Mouse (Mus musculus): Measurements from ENCODE around the gene Gm38394. TPM values are rescaled to one million over a fixed set of nuclear protein-coding genes. Genes with fewer than 3 reads are reported as not detected.

Gm38394 gene
- polyA plus RNA-seq (2014; fragmentation: Illumina TruSeq; extraction: RNeasy Lipid Tissue Mini Kit (QIAGEN cat#74804); ENCODE audit: low read depth, low replicate concordance) = 3.4 TPM

DNA sequence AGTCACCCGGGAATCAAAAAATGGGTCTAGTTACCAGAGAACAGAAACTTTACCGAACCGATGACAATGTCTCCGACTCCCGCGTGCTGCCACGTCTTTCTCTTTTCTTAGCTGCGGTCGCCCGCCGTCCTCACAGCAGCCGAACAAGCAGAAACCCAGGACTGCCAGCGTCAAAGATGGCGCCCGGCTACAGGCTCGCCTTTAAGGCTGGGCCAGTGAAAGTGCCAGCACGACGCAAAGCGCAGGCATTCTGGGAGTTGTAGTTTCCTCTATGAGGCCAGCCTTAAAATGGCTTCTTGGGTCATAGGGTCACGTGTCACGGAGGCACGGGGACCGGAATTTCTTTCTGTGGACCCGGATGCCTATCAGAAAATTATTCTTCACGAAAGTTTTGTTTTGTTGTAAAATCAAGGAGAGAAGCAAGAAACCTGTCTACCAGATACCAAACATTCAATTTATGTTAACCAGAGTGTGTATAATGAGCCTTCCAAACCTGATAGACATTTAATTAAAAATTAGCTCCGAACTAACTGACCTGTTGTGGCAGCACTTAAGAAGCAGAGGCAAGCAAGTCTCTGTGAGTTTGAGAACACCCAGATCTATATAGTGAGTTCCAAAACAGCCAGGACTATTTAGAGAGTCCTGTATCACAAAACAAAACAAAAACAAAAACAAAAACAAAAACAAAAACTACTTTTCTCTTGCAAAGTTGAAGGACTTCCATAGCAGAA is at the start of gene Gm38394:
TSS of gene Gm38394 (minus strand) at position 116 of the 731 bp plus-strand sequence.

DNA sequence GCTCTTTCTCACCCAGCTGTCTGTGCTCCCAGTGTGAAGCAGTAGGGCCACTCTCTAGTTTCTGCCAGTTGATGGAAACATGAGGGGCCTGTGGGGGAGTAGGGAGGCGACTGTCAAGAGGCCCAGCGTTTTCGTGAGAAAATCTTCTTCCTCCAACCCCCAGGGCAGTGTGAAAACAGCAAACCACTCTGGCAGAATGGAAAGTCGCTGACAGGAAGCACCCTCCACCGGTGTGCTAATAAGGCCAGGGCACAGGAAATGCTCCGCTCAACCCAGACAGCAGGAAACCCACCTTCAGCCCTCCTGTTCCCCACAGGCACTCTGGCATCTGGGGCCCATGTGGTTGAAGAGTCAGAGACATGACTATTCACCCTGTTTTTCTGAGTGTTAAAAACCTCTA is 28.8 kb upstream of the Gm38394 start, which contains the start of gene Lax1:
TSS of gene Lax1 (minus strand) at position 212 of the 400 bp plus-strand sequence.

DNA sequence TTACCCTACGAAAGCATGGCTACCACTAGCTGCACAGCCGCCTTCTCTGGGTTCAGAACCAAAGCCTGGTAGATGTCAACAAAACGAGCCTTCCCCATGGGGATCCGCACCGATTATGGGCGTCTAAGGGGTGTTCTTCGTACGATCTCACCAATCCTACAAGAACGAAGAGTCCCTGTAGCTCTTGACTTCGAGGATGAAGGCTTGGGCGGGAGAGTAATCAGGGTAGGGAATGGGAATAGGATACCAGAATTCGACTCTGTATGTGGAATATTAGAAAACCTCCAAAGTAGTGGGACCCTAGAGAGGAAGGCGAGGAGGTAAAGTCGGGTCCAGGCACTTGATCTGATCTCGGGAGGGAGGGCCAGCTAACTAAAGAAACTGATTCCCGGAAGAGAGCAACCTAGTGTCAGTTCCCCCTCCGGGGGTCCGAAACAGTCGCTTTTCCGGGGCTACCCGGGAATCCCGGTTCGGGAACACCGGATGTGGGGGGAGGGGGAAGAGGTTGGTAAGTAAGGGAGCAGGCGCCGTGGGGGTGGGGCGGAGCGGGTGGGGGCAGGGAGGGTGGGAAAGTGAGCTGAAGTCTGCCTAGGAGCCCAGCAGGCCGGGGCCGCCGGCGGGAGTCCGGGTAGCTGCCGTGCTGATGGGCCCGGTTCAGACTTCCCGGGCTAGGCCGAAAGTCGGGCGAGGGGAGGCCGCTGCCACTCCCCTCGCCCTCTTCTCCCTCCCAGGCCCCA is 484 bp downstream of the Gm38394 start, which contains the start of gene Zbed6:
TSS of gene Zbed6 (minus strand) at position 420 of the 737 bp plus-strand sequence.

DNA sequence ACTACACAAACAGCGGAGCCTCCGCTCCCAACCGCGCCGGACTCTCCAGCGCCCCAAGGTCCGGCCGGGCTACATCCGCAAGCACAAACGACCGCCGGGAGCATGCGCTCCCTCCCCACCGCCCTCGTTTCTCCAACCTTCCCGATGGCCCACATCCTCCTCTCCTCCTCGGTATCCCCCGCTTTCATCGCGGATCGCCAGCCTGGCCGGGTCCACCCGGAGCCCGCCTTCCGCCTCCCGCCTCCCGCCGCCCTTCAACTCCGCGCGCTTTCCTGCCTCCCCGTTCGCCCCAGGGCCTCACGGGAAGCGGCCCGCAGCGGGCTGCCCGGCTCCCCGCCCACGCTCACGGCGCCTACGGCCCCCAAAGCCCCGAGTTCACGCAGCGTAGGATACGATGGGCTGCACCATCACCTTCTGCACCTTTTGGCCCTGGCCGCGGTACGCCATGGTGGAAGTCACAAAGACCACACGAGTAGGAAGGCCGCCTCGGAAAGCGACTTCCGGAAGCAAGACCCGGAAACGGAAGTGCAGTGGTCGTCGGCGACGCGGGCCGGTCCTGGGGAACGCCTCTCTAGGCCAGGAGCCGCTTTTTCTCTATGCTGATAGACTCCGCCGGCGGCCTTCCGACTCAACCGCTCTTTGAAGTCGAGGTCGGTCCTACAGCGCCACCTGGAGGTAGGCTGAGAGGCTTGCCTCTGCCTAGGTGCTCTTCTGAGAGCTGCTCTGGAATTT is 51.2 kb downstream of the Gm38394 start, which contains the start of gene Snrpe:
TSS of gene Snrpe (minus strand) at position 521 of the 732 bp plus-strand sequence.

Other genes starting within 250 kb of the Gm38394 start
- gene Sox13, start 236.9 kb downstream of the Gm38394 start, polyA plus RNA-seq (2014; fragmentation: Illumina TruSeq; extraction: RNeasy Lipid Tissue Mini Kit (QIAGEN cat#74804); ENCODE audit: low read depth, low replicate concordance) = 42.9 TPM
- 130 TPM for gene Snrpe, start 51.0 kb downstream of the Gm38394 start, polyA plus RNA-seq (2014; fragmentation: Illumina TruSeq; extraction: RNeasy Lipid Tissue Mini Kit (QIAGEN cat#74804); ENCODE audit: low read depth, low replicate concordance)
- gene Zbed6, start 433 bp downstream of the Gm38394 start, polyA plus RNA-seq (2014; fragmentation: Illumina TruSeq; extraction: RNeasy Lipid Tissue Mini Kit (QIAGEN cat#74804); ENCODE audit: low read depth, low replicate concordance) = 0.63 TPM
- 2.3 TPM for gene Lax1, start 28.8 kb upstream of the Gm38394 start, polyA plus RNA-seq (2014; fragmentation: Illumina TruSeq; extraction: RNeasy Lipid Tissue Mini Kit (QIAGEN cat#74804); ENCODE audit: low read depth, low replicate concordance)
- gene Atp2b4, start 139.7 kb upstream of the Gm38394 start, polyA plus RNA-seq (2014; fragmentation: Illumina TruSeq; extraction: RNeasy Lipid Tissue Mini Kit (QIAGEN cat#74804); ENCODE audit: low read depth, low replicate concordance) = 141 TPM
- gene Optc, start 246.7 kb upstream of the Gm38394 start, polyA plus RNA-seq (2014; fragmentation: Illumina TruSeq; extraction: RNeasy Lipid Tissue Mini Kit (QIAGEN cat#74804); ENCODE audit: low read depth, low replicate concordance) = 5.9 TPM